Mouse (Mus musculus): ENCODE results near the gene Adamts16. TPM values are rescaled to one million over a fixed set of nuclear protein-coding genes. Genes with fewer than 3 reads are reported as not detected.
"Not testable (repeated sequence)": the region's sequence is repeated elsewhere in the genome, so short reads cannot be mapped to it uniquely, and the experiment has no call there.

Gene Adamts16
- total RNA-seq (2014; rRNA removed): 1.7 and 3.8 TPM in 2 replicates
- polyA plus RNA-seq (2015; fragmentation: Nextera tagmentation; extraction: Ambion mirVana): 0.57 and 1.0 TPM in 2 replicates

- DNase-seq: peak; percentile 27
- H3K9ac ChIP-seq: peak within 1 kb of the TSS; percentile 49
- WGBS: 3% methylated on average over 18 of the region's 18 CpGs
These were observed at the start of gene Adamts16 for GRCm38 (mm10) chr13:70841421-70841904. Gene Adamts16 (minus strand): TSS chr13:70841811.

DNA sequence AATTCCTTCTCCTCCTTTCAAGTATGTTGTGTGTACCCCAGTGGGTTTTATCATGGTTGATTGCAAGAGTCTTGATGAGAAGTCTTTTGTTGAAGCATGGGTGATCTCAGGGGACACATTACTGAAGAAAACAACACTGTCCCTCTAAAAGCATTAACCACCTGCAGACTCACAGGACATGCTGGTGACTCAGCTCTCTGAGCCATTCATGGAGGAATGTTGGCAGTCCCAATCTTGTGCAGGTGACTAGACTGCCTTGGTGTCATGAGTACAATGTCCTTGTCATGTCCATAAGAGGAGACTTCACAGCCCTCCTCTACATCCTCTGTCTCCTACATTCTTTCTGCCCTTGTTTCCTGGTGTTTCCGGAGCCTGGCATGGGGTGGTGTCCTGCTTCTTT is 45.5 kb upstream of the Adamts16 start:
- no peak overlapping the region for H3K9ac ChIP-seq
- ATAC-seq (no peak), DNase-seq (no peak)
- H3K4me2 ChIP-seq (ENCODE audit: low read depth): no peak overlapping the region
- no peaks in the 10 kb centered on the region for H3K27me3 ChIP-seq (ENCODE audit: insufficient read depth, low read length)
- H3K4me3 ChIP-seq (ENCODE audit: low read depth, low read length): no peak overlapping the region
- no peaks in the 10 kb centered on the region for H3K9me3 ChIP-seq (ENCODE audit: low read length)
- WGBS: 95% methylated on average over 1 of the region's 1 CpGs
- H3K36me3 ChIP-seq (ENCODE audit: insufficient read depth): no peaks in the 10 kb centered on the region
- TF ChIP-seq CTCF (IDR thresholded peaks at IDR 0.05; ENCODE audit: low read depth): no peak
- H3K27ac ChIP-seq (ENCODE audit: low read depth, low read length): no peak overlapping the region
- no peaks in the 10 kb centered on the region for H3K4me1 ChIP-seq (ENCODE audit: insufficient read depth)

More at GRCm38 (mm10) chr13:70841421-70841904, at the start of gene Adamts16:
- ATAC-seq: peak; percentile 69
- Histone ChIP-seq H3K27me3 (ENCODE audit: insufficient read depth, low read length) (peaks cover 5% of the 10 kb centered on the region; the same call in 1 of the 2 replicates), H3K4me3 (ENCODE audit: low read depth, low read length) (peak within 1 kb of the TSS; percentile 38), H3K4me1 (ENCODE audit: insufficient read depth) (no peaks in the 10 kb centered on the region), H3K27ac (ENCODE audit: low read depth, low read length) (no peak within 1 kb of the TSS), H3K36me3 (ENCODE audit: insufficient read depth) (no peaks in the 10 kb centered on the region), H3K4me2 (ENCODE audit: low read depth) (peak within 1 kb of the TSS; percentile 67), H3K9me3 (ENCODE audit: low read length) (no peaks in the 10 kb centered on the region)
- TF ChIP-seq CTCF (IDR thresholded peaks at IDR 0.05; ENCODE audit: low read depth): peak; percentile 52

DNA sequence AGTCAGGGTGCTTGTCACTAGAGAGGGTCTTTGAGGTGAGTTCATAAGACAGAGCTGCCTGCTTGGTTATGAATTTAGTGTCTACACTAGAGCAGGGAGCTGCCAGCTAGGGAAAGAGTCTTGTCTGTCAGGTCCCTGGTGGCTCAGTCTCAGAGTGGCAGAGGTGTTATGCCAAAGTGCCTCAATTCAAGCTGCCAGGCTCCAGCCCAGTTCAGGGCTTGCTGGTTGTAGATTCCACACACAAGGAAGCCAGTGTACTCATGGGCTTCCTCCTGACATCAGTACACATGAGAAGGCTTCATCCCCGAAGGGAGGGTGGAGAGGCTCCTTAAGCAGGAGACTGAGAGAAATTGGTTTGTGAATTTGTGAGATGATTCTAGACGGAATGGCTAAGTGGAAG is 43.4 kb upstream of the Adamts16 start:
- DNase-seq: no peak
- 87% methylated on average over 2 of the region's 2 CpGs for WGBS
- H3K4me1 ChIP-seq (ENCODE audit: insufficient read depth): no peaks in the 10 kb centered on the region
- H3K27me3 ChIP-seq (ENCODE audit: insufficient read depth, low read length): no peaks in the 10 kb centered on the region
- no peak for TF ChIP-seq CTCF (IDR thresholded peaks at IDR 0.05; ENCODE audit: low read depth)
- no peak overlapping the region for H3K27ac ChIP-seq (ENCODE audit: low read depth, low read length)
- H3K4me2 ChIP-seq (ENCODE audit: low read depth): no peak overlapping the region
- no peak overlapping the region for H3K4me3 ChIP-seq (ENCODE audit: low read depth, low read length)
- H3K9ac ChIP-seq: no peak overlapping the region
- no peaks in the 10 kb centered on the region for H3K36me3 ChIP-seq (ENCODE audit: insufficient read depth)
- no peak for ATAC-seq
- no peaks in the 10 kb centered on the region for H3K9me3 ChIP-seq (ENCODE audit: low read length)

- 39% methylated on average over 12 of the region's 12 CpGs for WGBS
- 0 out of 2 replicates have a peak overlapping the region, but pooled peaks have one; percentile 4 for H3K4me2 ChIP-seq (ENCODE audit: low read depth)
These were observed 42.6 kb upstream of the Adamts16 start for GRCm38 (mm10) chr13:70883891-70884890.

DNA sequence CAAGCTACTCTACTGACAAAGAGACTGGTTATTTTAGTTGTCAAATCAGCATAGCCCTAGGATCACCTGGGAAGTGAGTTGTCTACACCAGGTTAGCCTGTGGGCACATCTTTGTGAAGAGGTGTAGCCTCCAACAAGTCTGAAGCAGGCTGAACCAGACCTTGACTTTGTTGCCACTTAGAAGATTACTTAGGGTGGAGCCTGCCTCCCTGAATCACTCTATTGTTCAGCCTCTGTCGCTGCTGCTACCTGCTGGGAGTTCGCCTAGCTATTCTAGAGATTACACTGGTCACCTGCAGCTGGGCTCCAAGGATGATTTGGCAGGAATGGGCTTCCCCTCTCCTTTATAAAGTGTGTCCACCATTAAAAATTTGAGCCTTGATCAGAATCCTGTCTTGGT is 38.4 kb upstream of the Adamts16 start:
- 42% methylated on average over 2 of the region's 2 CpGs for WGBS
- not testable (repeated sequence) for H3K4me3 ChIP-seq (ENCODE audit: low read depth, low read length); H3K36me3 ChIP-seq (ENCODE audit: insufficient read depth); H3K27ac ChIP-seq (ENCODE audit: low read depth, low read length); H3K4me2 ChIP-seq (ENCODE audit: low read depth); H3K9me3 ChIP-seq (ENCODE audit: low read length); H3K27me3 ChIP-seq (ENCODE audit: insufficient read depth, low read length); DNase-seq; H3K9ac ChIP-seq; H3K4me1 ChIP-seq (ENCODE audit: insufficient read depth); ATAC-seq

More at GRCm38 (mm10) chr13:70883891-70884890, 42.6 kb upstream of the Adamts16 start:
- Histone ChIP-seq H3K27ac (ENCODE audit: low read depth, low read length) (peak overlapping the region; percentile 58), H3K4me3 (ENCODE audit: low read depth, low read length) (no peak overlapping the region), H3K9ac (no peak overlapping the region), H3K27me3 (ENCODE audit: insufficient read depth, low read length) (no peaks in the 10 kb centered on the region), H3K9me3 (ENCODE audit: low read length) (no peaks in the 10 kb centered on the region), H3K4me1 (ENCODE audit: insufficient read depth) (no peaks in the 10 kb centered on the region), H3K36me3 (ENCODE audit: insufficient read depth) (no peaks in the 10 kb centered on the region)
- TF ChIP-seq CTCF (IDR thresholded peaks at IDR 0.05; ENCODE audit: low read depth): no peak
- ATAC-seq: peak; percentile 97
- DNase-seq: peak; percentile 78

- Histone ChIP-seq H3K4me1 (ENCODE audit: insufficient read depth) (no peaks in the 10 kb centered on the region), H3K9me3 (ENCODE audit: low read length) (no peaks in the 10 kb centered on the region), H3K36me3 (ENCODE audit: insufficient read depth) (no peaks in the 10 kb centered on the region), H3K27ac (ENCODE audit: low read depth, low read length) (no peak overlapping the region), H3K4me2 (ENCODE audit: low read depth) (no peak overlapping the region), H3K9ac (no peak overlapping the region), H3K27me3 (ENCODE audit: insufficient read depth, low read length) (no peaks in the 10 kb centered on the region), H3K4me3 (ENCODE audit: low read depth, low read length) (no peak overlapping the region)
- TF ChIP-seq CTCF (IDR thresholded peaks at IDR 0.05; ENCODE audit: low read depth): no peak
- 91% methylated on average over 1 of the region's 1 CpGs for WGBS
- ATAC-seq (no peak), DNase-seq (no peak)
These were observed 35.9 kb upstream of the Adamts16 start for GRCm38 (mm10) chr13:70877550-70877913.

All from forebrain, postnatal 0 days (tissue).